Mouse (Mus musculus) frontal cortex, adult 2 months (tissue): ENCODE measurements around the gene Gm6583. TPM values are rescaled to one million over a fixed set of nuclear protein-coding genes. Genes with fewer than 3 reads are reported as not detected.

Source experiments
- DNase-seq, 2 experiments: peaks; one replicate each; pipeline ENCODE4 v3.0.0; 2022; ENCODE audit warnings: low spot score in 1 of 2; ENCODE audit errors: extremely low spot score in 1 of 2
- polyA plus RNA-seq: library from polyadenylated mRNA; depleted of rRNA; stranded (reverse); fragments of >200 nt; gene quantifications from 2 replicates; pipeline ENCODE4 v1.2.3, GENCODE M21; 2012

The Gm6583 gene
- polyA plus RNA-seq, 1 experiment, result not detected

GRCm38 (mm10) chr5:112368666-112369065, 12.8 kb upstream of the Gm6583 start:
- no peak for DNase-seq

- DNase-seq, result peak in 1 of 2 experiments; percentile 56
These were observed 12.1 kb upstream of the Gm6583 start for GRCm38 (mm10) chr5:112367929-112368328.

GRCm38 (mm10) chr5:112367338-112367737, 11.5 kb upstream of the Gm6583 start:
- no peak for DNase-seq

GRCm38 (mm10) chr5:112366879-112367278, 11.0 kb upstream of the Gm6583 start:
- no peak for DNase-seq

GRCm38 (mm10) chr5:112364184-112364797, 8.5 kb upstream of the Gm6583 start:
- no peak for DNase-seq

GRCm38 (mm10) chr5:112360077-112360476, 4.2 kb upstream of the Gm6583 start:
- DNase-seq, result no peak

- no peak for DNase-seq
These were observed 3.7 kb upstream of the Gm6583 start for GRCm38 (mm10) chr5:112359520-112359919.

- DNase-seq, result no peak
These were observed 489 bp upstream of the Gm6583 start for GRCm38 (mm10) chr5:112356322-112356721.

- DNase-seq, result no peak
These were observed 340 bp downstream of the Gm6583 start for GRCm38 (mm10) chr5:112355493-112355892.

- no peak for DNase-seq
These were observed 6.7 kb downstream of the Gm6583 start for GRCm38 (mm10) chr5:112349169-112349568.

GRCm38 (mm10) chr5:112346211-112346965, 9.4 kb downstream of the Gm6583 start:
- no peak for DNase-seq

GRCm38 (mm10) chr5:112344092-112344960, 11.5 kb downstream of the Gm6583 start:
- peak; percentile 66 to 77 for DNase-seq

GRCm38 (mm10) chr5:112343205-112343595, 12.6 kb downstream of the Gm6583 start:
- no peak for DNase-seq

- peak; percentile 56 to 92 for DNase-seq
These were observed 13.2 kb downstream of the Gm6583 start, which contains the start of the genes Srrd and Hps4 for GRCm38 (mm10) chr5:112342463-112343204. Gene Srrd, minus strand, starts transcription at chr5:112343040. Gene Hps4, plus strand, starts transcription at chr5:112343083.

- no peak for DNase-seq
These were observed 16.6 kb downstream of the Gm6583 start for GRCm38 (mm10) chr5:112339215-112339614.

GRCm38 (mm10) chr5:112337004-112337403, 18.8 kb downstream of the Gm6583 start:
- no peak for DNase-seq

GRCm38 (mm10) chr5:112335473-112335872, 20.4 kb downstream of the Gm6583 start:
- DNase-seq, result peak in 1 of 2 experiments; percentile 71

GRCm38 (mm10) chr5:112329805-112330564, 25.8 kb downstream of the Gm6583 start:
- no peak for DNase-seq

GRCm38 (mm10) chr5:112327854-112328253, 28.0 kb downstream of the Gm6583 start:
- DNase-seq, result no peak
